Mouse (Mus musculus) A20 (cell line): ENCODE data around the gene Drosha.
A peak's percentile ranks its signal among the peaks of the same experiment; 100 is the strongest.

Experiments
- DNase-seq: peaks from one replicate; pipeline ENCODE4 v3.0.0-alpha.2; 2011; ENCODE audit warnings: low read depth, low spot score

Gene Drosha

GRCm38 (mm10) chr15:12829878-12830277, 5.3 kb downstream of the Drosha start:
- no peak for DNase-seq

- DNase-seq, result no peak
Observed at GRCm38 (mm10) chr15:12832599-12832998, 8.0 kb downstream of the Drosha start.

DNA sequence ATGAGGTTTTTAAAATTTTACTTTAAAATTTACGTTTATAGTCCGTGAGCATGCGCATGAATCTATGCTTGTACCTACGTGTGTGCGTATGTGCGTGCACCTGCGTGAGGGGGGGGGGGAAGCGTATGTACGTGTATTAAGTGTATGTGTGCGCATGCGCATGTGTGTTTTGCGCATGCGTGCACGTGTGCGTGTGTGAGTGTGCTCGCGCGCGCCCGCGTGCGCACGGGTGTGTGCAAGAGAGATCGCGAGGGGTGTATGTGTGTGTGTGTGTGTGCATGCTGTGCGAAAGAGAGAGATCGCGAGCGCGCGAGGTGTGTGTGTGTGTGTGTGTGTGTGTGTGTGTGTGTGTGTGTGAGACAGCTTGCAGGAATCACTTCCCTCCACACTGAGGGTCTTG, 8.8 kb downstream of the Drosha start:
- no peak for DNase-seq

GRCm38 (mm10) chr15:12834231-12834630, 9.6 kb downstream of the Drosha start:
- DNase-seq, result no peak

DNA sequence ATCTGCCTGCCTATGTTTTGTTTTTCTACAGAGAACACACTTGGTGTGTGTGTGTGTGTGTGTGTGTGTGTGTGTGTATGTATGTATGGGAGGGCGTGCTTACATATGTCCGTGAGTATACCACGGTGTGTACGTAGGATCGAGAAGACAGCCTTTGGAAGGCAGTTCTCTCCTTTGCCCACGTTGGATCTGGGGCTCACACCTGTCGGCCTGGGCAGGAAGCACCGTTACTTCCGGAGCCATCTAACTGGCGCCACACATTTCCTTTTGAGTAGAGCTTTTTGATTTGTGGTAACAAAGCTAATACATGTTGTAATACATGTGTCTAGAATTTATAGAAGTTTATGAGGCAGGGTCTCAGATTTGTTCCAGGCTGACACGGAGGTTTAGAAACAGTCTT, 16.1 kb downstream of the Drosha start:
- no peak for DNase-seq

- DNase-seq, result no peak
Observed at GRCm38 (mm10) chr15:12842833-12843232, 18.2 kb downstream of the Drosha start.

GRCm38 (mm10) chr15:12848196-12848975, 23.8 kb downstream of the Drosha start:
- no peak for DNase-seq

DNA sequence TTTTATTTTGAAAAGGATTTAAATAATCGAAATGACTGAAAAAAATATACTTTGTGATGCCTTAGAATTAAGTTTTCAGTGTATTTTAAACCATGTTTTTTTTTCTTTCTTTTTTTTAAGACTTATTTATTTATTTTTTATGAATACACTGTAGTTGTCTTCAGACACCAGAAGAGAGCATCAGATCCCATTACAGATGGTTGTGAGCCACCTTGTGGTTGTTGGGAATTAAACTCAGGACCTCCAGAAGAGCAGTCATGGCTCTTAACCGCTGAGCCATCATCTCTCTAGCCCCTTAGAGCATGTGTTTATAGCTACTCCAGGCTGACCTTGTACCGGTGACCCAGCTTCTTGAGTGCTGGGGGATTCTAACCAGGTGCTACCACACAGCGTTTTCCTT, 24.8 kb downstream of the Drosha start:
- DNase-seq, result no peak

DNA sequence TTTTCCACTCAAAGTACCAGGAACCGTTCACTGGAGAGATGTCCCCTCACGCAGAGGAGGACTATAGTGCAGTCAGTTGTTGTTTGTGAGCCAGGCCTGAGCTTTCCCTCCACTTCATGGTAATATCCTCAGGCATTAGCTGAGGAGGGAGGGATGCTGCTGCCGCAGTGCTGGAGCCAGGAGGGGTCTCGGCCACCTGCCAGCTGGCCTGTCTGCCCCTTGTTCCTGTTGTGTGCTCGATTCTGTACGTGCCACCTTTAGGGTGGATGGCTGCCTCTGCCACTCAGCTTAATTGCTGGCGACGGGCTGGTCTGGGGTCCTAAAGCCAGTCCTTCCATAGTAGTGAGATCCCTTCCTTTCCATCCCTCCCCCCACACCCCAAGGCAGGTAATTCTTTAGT, 28.9 kb downstream of the Drosha start:
- no peak for DNase-seq

- no peak for DNase-seq
Observed at GRCm38 (mm10) chr15:12856780-12857179, 32.2 kb downstream of the Drosha start.

DNA sequence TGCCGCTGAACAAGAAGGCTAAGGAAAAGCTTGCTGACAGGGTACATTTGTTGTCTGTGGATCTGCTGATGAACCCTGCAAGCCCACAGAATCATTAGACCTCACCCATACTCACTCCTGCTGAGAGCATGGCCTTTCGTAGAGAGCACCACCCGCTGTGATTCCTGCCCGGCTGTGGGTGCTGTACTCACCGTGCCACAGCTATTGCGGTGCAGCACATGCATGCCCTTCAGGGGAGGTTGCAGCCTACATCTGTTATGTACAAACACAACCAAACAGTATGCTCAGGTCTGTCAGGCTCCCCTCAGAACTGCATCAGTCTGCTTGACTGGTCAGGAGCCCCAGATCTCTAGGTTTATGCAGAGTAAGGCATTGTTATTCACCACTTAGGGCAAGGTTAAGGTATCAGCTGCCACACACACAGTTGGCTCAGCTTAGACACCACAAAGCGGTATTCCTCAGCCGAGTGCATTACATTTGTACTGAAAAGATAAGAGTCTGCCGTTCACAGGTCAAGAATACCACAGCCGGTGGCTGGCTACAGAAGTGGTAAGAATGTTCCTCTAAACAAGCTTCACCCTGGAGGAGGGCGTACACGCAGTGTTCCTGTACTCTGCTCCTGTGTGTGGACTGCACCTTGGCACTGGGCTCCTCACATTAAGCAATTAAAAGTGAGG, 33.4 kb downstream of the Drosha start:
- DNase-seq, result no peak

GRCm38 (mm10) chr15:12858645-12859044, 34.0 kb downstream of the Drosha start:
- DNase-seq, result no peak

- DNase-seq, result no peak
Observed at GRCm38 (mm10) chr15:12862061-12862460, 37.4 kb downstream of the Drosha start.

DNA sequence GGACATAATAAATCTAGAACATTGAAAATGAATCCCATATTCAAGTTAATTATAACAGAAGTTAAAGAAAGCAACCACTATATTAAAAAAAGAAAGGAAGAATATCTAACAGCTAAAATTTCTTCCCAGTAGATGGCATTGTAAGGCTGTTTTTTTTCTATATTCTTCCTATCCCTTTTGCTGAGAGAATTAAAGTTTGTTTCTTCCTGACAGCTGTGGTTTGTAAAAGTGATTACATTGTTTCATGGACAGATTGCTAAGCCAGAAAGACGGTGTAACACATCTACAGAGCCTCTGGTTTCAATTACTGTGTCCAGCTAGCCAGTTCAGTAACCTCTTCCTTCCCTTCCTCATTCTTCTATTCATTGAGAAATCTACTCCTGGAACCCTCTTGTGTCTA, 39.1 kb downstream of the Drosha start:
- DNase-seq, result no peak

GRCm38 (mm10) chr15:12865595-12866314, 41.1 kb downstream of the Drosha start:
- peak; percentile 18 for DNase-seq

- no peak for DNase-seq
Observed at GRCm38 (mm10) chr15:12867269-12867668, 42.7 kb downstream of the Drosha start.

DNA sequence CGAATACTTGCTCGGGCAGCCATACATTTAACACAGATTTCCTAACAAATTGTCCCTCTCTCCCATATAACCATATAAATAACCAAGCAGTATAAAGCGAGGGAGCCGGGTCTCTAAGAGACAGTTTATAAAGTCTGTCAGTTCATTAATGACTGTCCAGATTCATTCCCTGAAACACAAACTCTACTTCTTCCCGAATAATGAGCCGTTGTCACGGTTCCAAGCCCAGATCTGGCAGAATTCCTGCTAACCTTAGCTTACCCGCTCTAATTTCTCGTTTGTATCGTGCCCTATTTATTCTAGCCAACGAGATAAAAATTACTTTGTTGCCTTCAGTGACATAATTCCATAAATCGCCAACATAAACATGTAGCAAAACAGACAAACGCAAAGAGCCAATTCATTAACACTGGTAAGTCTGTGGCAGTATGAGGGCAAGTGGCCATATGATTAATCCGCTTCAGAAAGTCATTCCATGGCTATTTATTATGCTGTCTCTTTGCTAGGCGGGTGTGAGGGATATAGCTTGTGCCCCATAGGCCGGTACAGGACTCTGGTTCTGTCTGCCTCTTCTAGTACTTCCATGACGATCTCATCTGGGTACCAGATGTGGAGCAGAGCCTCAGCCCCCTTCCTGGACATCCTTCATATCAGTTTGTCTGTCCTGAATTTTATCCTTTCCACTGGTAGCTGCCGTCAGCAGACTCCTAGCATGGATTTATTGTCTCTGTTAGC, 51.0 kb downstream of the Drosha start:
- no peak for DNase-seq

GRCm38 (mm10) chr15:12876266-12876665, 51.7 kb downstream of the Drosha start:
- no peak for DNase-seq

DNA sequence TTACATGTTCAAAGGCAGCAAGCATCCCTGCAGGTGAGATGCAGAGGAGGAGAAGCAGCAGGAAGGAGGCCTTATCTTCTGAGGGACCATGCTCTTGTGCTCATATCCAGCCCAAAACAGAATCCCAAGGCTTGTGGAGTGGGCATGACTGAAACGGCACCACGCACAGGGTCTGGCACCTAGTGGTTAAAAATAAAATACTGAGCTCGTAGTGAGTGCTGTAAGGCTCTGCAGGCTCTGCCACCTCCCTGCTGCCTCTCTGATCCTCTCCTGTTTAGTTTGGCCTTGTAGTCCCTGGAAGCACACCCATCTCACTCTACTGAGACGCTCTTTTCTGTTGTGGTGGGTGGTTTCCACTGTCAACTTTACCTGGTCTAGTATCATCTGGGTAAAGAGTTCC, 52.3 kb downstream of the Drosha start:
- no peak for DNase-seq

GRCm38 (mm10) chr15:12877934-12878333, 53.3 kb downstream of the Drosha start:
- no peak for DNase-seq

DNA sequence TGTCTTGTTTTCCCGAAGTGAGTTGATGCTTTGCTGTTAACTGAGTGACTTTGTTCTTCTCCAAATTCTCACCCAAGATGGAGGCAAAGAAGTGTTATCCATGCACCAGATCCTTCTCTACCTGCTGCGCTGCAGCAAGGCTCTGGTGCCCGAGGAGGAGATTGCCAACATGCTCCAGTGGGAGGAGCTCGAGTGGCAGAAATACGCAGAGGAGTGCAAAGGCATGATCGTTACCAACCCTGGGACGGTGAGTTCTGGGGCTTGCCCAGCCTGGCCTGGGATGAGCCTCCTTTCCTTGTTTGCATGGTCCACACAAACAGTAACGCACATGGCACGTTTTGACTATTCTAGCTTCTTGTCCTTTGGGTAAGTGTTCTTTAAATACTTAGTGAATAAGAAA, 54.0 kb downstream of the Drosha start:
- no peak for DNase-seq

DNA sequence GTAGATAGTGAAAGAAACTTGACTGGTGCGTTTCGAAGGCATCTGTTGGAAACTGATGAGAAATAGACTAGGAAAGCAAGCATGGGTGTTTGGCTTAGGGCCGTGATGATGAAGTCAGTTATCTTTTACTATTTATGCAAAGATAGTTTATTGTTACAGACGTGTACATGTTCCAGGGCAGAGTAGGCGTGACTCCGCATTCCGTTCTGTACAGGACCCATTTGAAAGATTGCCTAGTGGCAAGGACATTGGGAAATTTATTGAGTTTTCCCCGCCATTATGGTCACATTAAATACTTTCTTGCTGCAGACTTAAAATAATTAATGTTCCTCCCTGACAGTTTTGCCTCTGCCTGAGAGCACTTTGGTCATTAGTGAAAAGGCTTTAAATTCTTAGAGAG, 55.3 kb downstream of the Drosha start:
- no peak for DNase-seq
